Mouse (Mus musculus) G1E (cell line): ENCODE data around the gene Selenop. TPM values are rescaled to one million over a fixed set of nuclear protein-coding genes. Genes with fewer than 3 reads are reported as not detected.
"Not testable (repeated sequence)": the region's sequence is repeated elsewhere in the genome, so short reads cannot be mapped to it uniquely, and the experiment has no call there.

Experiments
- ATAC-seq: 2 replicates; pipeline ENCODE4 v1.8.0; 2016; ENCODE audit warnings: mild to moderate bottlenecking; ENCODE audit not compliant: insufficient number of reproducible peaks, poor library complexity, low FRiP score, severe bottlenecking; ENCODE audit errors: extremely low read depth
- DNase-seq: peaks from one replicate; pipeline ENCODE4 v3.0.0; 2012; ENCODE audit warnings: low spot score
- H3K27me3 ChIP-seq: 2 replicates; pipeline ENCODE4 v1.6.1; 2012; ENCODE audit warnings: mild to moderate bottlenecking, low read length, inconsistent platforms; ENCODE audit not compliant: insufficient read depth
- H3K36me3 ChIP-seq: replicated peaks from 2 replicates; pipeline ENCODE3; 2012; ENCODE audit warnings: mild to moderate bottlenecking, inconsistent platforms
- H3K4me1 ChIP-seq: 2 replicates; pipeline ENCODE4 v1.6.1; 2012; ENCODE audit warnings: low read depth, low read length, inconsistent platforms, mixed read lengths; ENCODE audit not compliant: insufficient read depth
- H3K4me3 ChIP-seq: 2 replicates; pipeline ENCODE4 v1.5.1; 2012; ENCODE audit warnings: low read depth, mild to moderate bottlenecking, inconsistent platforms, low read length, moderate library complexity, mixed read lengths
- H3K9me3 ChIP-seq: replicated peaks from 2 replicates; pipeline ENCODE4 v1.6.1; 2012; ENCODE audit warnings: inconsistent platforms
- CTCF ChIP-seq: IDR thresholded peaks from 2 replicates; pipeline ENCODE4 v1.5.1; 2012; ENCODE audit warnings: low read depth, low read length, inconsistent platforms, mixed read lengths
- GATA1 ChIP-seq: IDR thresholded peaks from 2 replicates; pipeline ENCODE4 v1.6.1; 2012; ENCODE audit warnings: borderline replicate concordance, low read length, inconsistent platforms, mixed read lengths
- GATA2 ChIP-seq: IDR thresholded peaks from 2 replicates; pipeline ENCODE4 v1.6.1; 2012; ENCODE audit warnings: low read depth, low read length, inconsistent platforms, borderline replicate concordance
- POLR2AphosphoS5 ChIP-seq: IDR thresholded peaks from 2 replicates; pipeline ENCODE4 v1.6.1; 2012; ENCODE audit warnings: low read depth, low read length, inconsistent platforms; ENCODE audit not compliant: insufficient replicate concordance
- TAL1 ChIP-seq: conservative IDR thresholded peaks from 2 replicates; pipeline ENCODE4 v1.6.1; 2012; ENCODE audit warnings: low read depth, low read length, inconsistent platforms, mixed read lengths
- polyA plus RNA-seq: library from polyadenylated mRNA; stranded (reverse); fragments of >175 nt; gene quantifications from 2 replicates; pipeline ENCODE4 v1.2.3, GENCODE M21; 2012
- total RNA-seq, 2 experiments: library from RNA; stranded (forward) in 1 of 2; stranded (reverse) in 1 of 2; fragments of 200-1000 nt in 1 of 2; fragments of >200 nt in 1 of 2; fragmentation: Nextera tagmentation in 1 of 2; gene quantifications; 2 replicates each; pipeline ENCODE4 v1.2.3; 2014 to 2017

The Selenop gene
- total and polyA plus RNA-seq, 3 experiments: 0.49 to 0.90 TPM; not detected in 1

DNA sequence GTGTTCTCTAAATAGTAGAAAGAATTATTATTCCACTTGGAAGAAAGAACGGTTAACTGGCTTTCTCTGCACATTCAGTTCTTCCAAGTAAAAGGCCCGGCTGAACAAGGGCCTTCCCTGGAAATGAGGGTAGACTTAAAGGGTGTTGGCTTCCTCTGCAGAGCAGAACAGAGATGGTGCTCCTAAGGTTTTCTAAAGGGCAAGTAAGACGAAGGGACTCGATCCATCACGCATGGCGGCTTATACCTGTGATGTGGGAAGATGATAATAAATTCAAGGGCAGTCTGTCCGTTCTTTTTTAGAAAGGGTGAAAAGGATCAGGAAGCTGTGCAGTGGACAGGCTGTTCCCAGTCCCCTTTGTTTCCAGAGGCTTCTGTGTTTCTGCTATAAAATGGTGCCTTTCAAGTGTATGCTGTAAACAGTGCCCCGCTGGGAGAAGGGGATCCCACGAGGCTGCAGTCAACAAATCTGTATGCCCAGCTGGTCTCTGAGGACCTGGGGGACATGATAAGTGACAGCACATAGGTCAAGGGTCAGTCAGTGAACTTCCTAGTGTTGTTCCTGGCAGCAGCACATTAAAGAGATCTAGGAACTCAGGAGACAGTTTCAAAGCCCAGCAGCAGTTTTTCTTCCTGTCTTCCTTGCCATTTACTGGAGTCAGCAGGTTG, 36.0 kb upstream of the Selenop start:
- no peaks in the 10 kb centered on the region for H3K4me1 ChIP-seq
- TF ChIP-seq POLR2AphosphoS5 (no peak), GATA2 (no peak), CTCF (no peak), GATA1 (no peak), TAL1 (no peak)
- no peak overlapping the region for H3K4me3 ChIP-seq
- ATAC-seq (no peak), DNase-seq (no peak)
- H3K27me3 ChIP-seq: 0 out of 2 replicates have a peak, but pooled peaks cover 3% of the 10 kb centered on the region
- H3K36me3 ChIP-seq: no peaks in the 10 kb centered on the region
- no peaks in the 10 kb centered on the region for H3K9me3 ChIP-seq

DNA sequence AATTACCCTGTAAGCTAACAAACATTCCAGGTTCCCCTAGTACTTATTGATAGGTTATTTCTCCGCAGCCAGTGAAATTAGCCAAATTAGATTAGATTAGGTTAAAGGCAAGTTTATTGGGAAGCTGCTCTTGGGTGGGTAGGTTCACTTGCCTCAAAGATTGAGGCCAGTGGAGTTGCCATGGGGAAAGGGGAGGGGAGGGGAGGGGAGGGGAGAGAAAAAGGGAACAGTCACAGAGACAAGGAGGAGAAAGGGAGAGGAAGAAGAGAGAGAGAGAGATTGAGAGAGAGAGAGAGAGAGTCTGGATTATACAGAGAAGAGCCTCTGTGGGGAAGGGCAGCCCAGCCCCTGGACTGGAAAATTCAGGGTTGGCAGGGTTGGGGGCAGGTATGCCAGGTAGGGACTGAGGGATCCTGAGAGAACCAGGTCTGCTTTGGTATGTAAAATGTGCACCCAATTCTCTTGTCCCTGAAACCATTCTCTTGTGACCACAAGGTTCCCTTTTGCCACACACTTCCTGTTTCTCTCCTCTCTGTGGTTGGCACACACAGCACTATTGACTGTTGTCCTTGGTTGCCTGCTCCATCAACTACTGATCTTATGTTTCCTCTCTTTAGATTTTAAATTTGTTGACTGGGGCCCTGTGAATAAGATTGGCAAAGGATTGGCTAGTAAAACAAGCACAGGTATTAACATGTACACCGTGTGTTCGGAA, 34.4 kb upstream of the Selenop start:
- no peaks in the 10 kb centered on the region for H3K9me3 ChIP-seq
- ATAC-seq (no peak), DNase-seq (no peak)

GRCm38 (mm10) chr15:3236338-3236737, 32.0 kb upstream of the Selenop start:
- DNase-seq: no peak
- H3K27me3 ChIP-seq: no peaks in the 10 kb centered on the region
- H3K4me3 ChIP-seq: no peak overlapping the region
- H3K36me3 ChIP-seq: no peaks in the 10 kb centered on the region
- no peaks in the 10 kb centered on the region for H3K4me1 ChIP-seq
- no peak for ATAC-seq
- no peaks in the 10 kb centered on the region for H3K9me3 ChIP-seq
- TF ChIP-seq CTCF: no peak
- TF ChIP-seq GATA1: no peak
- no peak for TF ChIP-seq TAL1

More for the DNA sequence above, 34.4 kb upstream of the Selenop start:
- no peak overlapping the region for H3K4me3 ChIP-seq
- H3K4me1 ChIP-seq: no peaks in the 10 kb centered on the region
- H3K27me3 ChIP-seq: 0 out of 2 replicates have a peak, but pooled peaks cover 2% of the 10 kb centered on the region
- TF ChIP-seq TAL1 (no peak), CTCF (no peak), GATA1 (no peak), POLR2AphosphoS5 (no peak), GATA2 (no peak)
- no peaks in the 10 kb centered on the region for H3K36me3 ChIP-seq

- no peaks in the 10 kb centered on the region for H3K4me1 ChIP-seq
- no peaks in the 10 kb centered on the region for H3K27me3 ChIP-seq
- no peaks in the 10 kb centered on the region for H3K9me3 ChIP-seq
- H3K4me3 ChIP-seq: no peak overlapping the region
- no peak for DNase-seq
- no peak for ATAC-seq
- H3K36me3 ChIP-seq: no peaks in the 10 kb centered on the region
- no peak for TF ChIP-seq POLR2AphosphoS5
- no peak for TF ChIP-seq CTCF
- no peak for TF ChIP-seq GATA1
- no peak for TF ChIP-seq TAL1
- TF ChIP-seq GATA2: no peak
Measured at GRCm38 (mm10) chr15:3237963-3238362, 30.4 kb upstream of the Selenop start.

- ATAC-seq, H3K4me3 ChIP-seq, H3K36me3 ChIP-seq: not testable (repeated sequence)
Measured at GRCm38 (mm10) chr15:3245036-3245435, 23.3 kb upstream of the Selenop start.

DNA sequence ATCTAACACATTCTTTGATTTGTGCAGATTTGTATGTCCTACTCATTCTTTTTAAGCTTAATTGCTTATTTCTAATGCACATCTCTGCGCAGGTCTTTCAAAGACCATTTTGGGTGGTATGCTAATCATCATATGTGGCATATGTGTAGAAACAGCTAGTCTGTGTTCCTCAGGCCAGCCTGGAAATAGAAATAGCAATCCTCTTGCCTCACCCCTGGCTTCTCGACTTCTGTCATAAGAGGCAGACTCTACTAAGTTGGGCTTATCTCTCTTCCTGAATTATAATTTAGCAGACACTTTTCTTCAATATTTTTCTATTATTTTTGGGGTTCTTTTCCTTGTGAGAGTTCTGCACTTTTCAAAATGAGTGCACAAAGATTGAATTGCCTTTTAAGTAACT, 17.7 kb upstream of the Selenop start:
- no peak for TF ChIP-seq CTCF
- no peak for TF ChIP-seq TAL1
- TF ChIP-seq GATA2: no peak
- no peak for TF ChIP-seq POLR2AphosphoS5
- no peak for TF ChIP-seq GATA1
- no peak overlapping the region for H3K4me3 ChIP-seq
- no peaks in the 10 kb centered on the region for H3K27me3 ChIP-seq
- no peaks in the 10 kb centered on the region for H3K9me3 ChIP-seq
- no peaks in the 10 kb centered on the region for H3K36me3 ChIP-seq
- no peak for ATAC-seq
- DNase-seq: no peak
- H3K4me1 ChIP-seq: no peaks in the 10 kb centered on the region

More at GRCm38 (mm10) chr15:3245036-3245435, 23.3 kb upstream of the Selenop start:
- not testable (repeated sequence) for H3K27me3 ChIP-seq, DNase-seq, H3K9me3 ChIP-seq, H3K4me1 ChIP-seq
